Mouse (Mus musculus) forebrain, embryonic 15.5 days (tissue): ENCODE results near the gene Zbtb4. TPM values are rescaled to one million over a fixed set of nuclear protein-coding genes. Genes with fewer than 3 reads are reported as not detected.

Experiments
- ATAC-seq: fragments of 200-750 bp; cut with Nextera tagmentation; replicated peaks from 2 replicates; pipeline ENCODE4 v1.8.0; 2017; ENCODE audit warnings: mild to moderate bottlenecking, moderate TSS enrichment, moderate library complexity
- H3K27ac ChIP-seq: fragments of 300-500 bp; sonication (generic); replicated peaks from 2 replicates; pipeline ENCODE4 v1.5.1; 2015; ENCODE audit warnings: mild to moderate bottlenecking, inconsistent platforms
- H3K27me3 ChIP-seq: fragments of 300-500 bp; sonication (generic); 2 replicates; pipeline ENCODE4 v1.6.1; 2015; ENCODE audit warnings: inconsistent platforms
- H3K36me3 ChIP-seq: fragments of 300-500 bp; sonication (generic); 2 replicates; pipeline ENCODE4 v1.6.1; 2015; ENCODE audit warnings: mild to moderate bottlenecking, inconsistent platforms
- H3K4me1 ChIP-seq: fragments of 300-500 bp; sonication (generic); 2 replicates; pipeline ENCODE4 v1.6.1; 2015; ENCODE audit warnings: inconsistent platforms
- H3K4me2 ChIP-seq: fragments of 300-500 bp; sonication (generic); replicated peaks from 2 replicates; pipeline ENCODE4 v1.6.1; 2015; ENCODE audit warnings: mild to moderate bottlenecking, inconsistent platforms
- H3K4me3 ChIP-seq: fragments of 300-500 bp; sonication (generic); 2 replicates; pipeline ENCODE4 v1.5.1; 2015; ENCODE audit warnings: mild to moderate bottlenecking, inconsistent platforms
- H3K9ac ChIP-seq: fragments of 300-500 bp; sonication (generic); replicated peaks from 2 replicates; pipeline ENCODE4 v1.6.1; 2015; ENCODE audit warnings: mild to moderate bottlenecking, inconsistent platforms
- H3K9me3 ChIP-seq: fragments of 300-500 bp; sonication (generic); 2 replicates; pipeline ENCODE4 v1.6.1; 2016; ENCODE audit warnings: inconsistent platforms
- WGBS: fragments of 180-500 bp; shearing (Covaris S2); methylation state at CpG from one replicate; pipeline ENCODE4 v1.1.7; 2015; ENCODE audit warnings: mixed read lengths; 5-methylcytosine and 5-hydroxymethylcytosine counted together
- polyA plus RNA-seq: library from polyadenylated mRNA; unstranded; fragments of >200 nt; fragmentation: Nextera tagmentation; extraction: Ambion mirVana; gene quantifications from 2 replicates; pipeline ENCODE4 v1.2.1, GENCODE M21; 2015

Gene Zbtb4
- polyA plus RNA-seq, 1 experiment from 2014 or later = 3.2 TPM

DNA sequence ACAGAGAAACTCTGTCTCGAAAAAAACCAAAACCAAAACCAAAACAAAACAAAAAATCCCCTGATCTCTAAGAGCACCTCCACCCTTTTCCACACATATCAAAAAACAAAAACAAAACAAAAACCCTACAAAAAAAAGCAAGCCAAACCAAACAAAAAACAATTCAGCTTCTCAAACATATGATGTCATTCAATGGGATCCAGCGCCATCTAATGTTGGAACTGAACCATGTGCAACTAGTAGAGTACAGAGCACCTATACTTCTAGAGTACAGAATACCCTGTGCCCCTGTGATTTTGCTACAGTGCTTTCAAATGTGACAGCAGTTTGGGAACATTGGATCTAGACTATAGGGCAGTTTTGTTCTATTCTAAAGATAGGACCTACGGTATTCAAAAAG, 11.0 kb upstream of the Zbtb4 start:
- 39% methylated on average over 3 of the region's 3 CpGs for WGBS
- 0 out of 2 replicates have a peak overlapping the region, but pooled peaks have one; percentile 3 for H3K4me3 ChIP-seq
- H3K4me2 ChIP-seq = peak overlapping the region; percentile 9
- no peaks in the 10 kb centered on the region for H3K9me3 ChIP-seq
- no peaks in the 10 kb centered on the region for H3K27me3 ChIP-seq
- H3K4me1 ChIP-seq = peaks cover 60% of the 10 kb centered on the region
- no peak for ATAC-seq
- H3K9ac ChIP-seq = no peak overlapping the region
- no peaks in the 10 kb centered on the region for H3K36me3 ChIP-seq
- no peak overlapping the region for H3K27ac ChIP-seq

DNA sequence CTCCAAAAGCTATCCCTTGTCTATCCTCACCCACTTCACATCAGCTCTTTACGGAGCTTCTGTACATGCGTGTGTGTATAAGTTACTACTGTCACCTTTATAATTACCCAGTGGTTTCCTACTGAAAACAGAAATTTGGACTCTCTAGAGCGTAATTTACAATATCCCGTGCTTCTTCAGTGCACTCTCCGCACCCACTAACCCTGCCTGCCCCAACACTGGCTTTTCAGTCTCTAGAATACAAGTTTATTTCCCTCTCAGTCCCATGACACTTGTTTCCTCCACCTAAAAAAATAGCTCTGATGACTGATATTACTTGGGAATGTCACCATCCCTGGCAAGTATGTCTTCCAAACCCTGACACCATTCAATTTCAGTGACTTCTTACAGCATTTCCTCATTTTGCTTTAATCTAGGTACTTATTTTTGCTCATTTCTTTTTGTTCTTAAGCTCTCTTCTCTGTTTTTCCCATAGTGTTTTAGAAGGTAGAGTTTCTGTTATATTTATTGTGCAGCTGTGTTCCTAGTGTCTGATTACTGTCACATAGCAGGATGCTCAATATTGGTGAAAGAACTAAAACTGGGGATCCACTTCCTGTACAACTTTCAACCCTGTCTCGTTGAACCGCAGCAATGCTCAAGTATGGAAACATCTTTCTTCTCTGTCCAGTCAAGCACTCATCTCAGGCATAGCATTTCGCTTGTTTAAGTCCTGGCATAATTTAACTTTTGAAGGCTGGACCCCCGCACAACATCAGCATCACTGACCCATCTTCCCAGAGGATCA, 8.2 kb upstream of the Zbtb4 start:
- no peaks in the 10 kb centered on the region for H3K27me3 ChIP-seq
- H3K4me3 ChIP-seq = peak overlapping the region; percentile 58
- H3K4me2 ChIP-seq = peak overlapping the region; percentile 83
- peak overlapping the region; percentile 100 for H3K27ac ChIP-seq
- H3K36me3 ChIP-seq = no peaks in the 10 kb centered on the region
- peak overlapping the region; percentile 75 for H3K9ac ChIP-seq
- 43% methylated on average over 9 of the region's 9 CpGs for WGBS
- no peak for ATAC-seq
- H3K9me3 ChIP-seq = no peaks in the 10 kb centered on the region
- peaks cover 64% of the 10 kb centered on the region for H3K4me1 ChIP-seq

DNA sequence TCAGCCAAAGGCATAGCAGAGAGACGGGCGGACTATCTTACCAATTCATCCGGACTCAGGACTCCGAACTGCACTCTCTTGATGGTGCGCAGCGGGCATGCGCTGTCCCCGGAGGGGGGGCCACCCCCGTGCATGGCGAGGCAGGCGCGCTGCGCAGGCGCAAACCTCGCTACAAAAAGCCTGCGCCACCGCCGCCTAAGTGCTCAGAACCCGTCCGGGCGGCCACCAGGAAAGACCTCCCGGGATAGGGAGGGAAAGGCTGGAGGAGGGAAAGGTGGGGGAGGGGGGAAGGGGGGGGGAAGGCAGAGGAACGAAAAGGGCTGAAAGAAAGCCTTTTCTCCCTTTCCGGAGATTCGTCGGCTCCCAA, 7.6 kb upstream of the Zbtb4 start:
- no peaks in the 10 kb centered on the region for H3K9me3 ChIP-seq
- peak overlapping the region; percentile 83 for H3K4me2 ChIP-seq
- H3K36me3 ChIP-seq = no peaks in the 10 kb centered on the region
- peak; percentile 88 for ATAC-seq
- H3K9ac ChIP-seq = peak overlapping the region; percentile 75
- H3K4me3 ChIP-seq = peak overlapping the region; percentile 58
- H3K27ac ChIP-seq = peak overlapping the region; percentile 100
- H3K4me1 ChIP-seq = peaks cover 58% of the 10 kb centered on the region
- no peaks in the 10 kb centered on the region for H3K27me3 ChIP-seq
- under 1% methylated on average over 26 of the region's 26 CpGs for WGBS

DNA sequence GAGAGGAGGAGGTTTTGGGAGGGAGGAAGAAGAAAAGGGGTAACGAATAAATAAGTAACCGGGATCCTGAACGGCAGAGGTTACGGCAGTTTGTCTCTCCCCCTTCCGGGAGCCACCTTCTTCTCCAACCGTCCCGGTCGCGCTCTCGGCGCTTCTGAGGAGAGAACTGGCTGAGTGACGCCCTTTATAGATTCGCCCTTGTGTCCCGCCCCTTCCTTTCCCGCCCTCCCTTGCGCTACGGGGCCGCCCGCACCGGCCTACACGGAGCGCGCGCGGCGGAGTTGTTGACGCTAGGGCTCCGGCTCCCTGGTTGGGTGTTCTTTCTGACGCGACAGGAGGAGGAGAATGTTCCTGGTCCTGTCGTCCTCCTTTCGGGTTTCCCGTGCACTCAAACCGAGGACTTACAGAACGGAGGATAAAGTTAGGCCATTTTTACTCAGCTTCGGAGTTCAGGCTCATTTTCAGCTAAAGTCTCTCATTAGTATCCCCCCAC, 7.2 kb upstream of the Zbtb4 start, which contains the start of gene Polr2a:
TSS of gene Polr2a (minus strand) at position 160 of the 493 bp plus-strand sequence.
- Histone ChIP-seq H3K4me2 (peak within 1 kb of the TSS; percentile 83), H3K4me1 (peaks cover 55% of the 10 kb centered on the region), H3K4me3 (peak within 1 kb of the TSS; percentile 58), H3K9ac (peak within 1 kb of the TSS; percentile 75), H3K9me3 (no peaks in the 10 kb centered on the region), H3K36me3 (no peaks in the 10 kb centered on the region), H3K27me3 (no peaks in the 10 kb centered on the region), H3K27ac (peak within 1 kb of the TSS; percentile 100)
- ATAC-seq = peak; percentile 96
- WGBS = under 1% methylated on average over 36 of the region's 36 CpGs

DNA sequence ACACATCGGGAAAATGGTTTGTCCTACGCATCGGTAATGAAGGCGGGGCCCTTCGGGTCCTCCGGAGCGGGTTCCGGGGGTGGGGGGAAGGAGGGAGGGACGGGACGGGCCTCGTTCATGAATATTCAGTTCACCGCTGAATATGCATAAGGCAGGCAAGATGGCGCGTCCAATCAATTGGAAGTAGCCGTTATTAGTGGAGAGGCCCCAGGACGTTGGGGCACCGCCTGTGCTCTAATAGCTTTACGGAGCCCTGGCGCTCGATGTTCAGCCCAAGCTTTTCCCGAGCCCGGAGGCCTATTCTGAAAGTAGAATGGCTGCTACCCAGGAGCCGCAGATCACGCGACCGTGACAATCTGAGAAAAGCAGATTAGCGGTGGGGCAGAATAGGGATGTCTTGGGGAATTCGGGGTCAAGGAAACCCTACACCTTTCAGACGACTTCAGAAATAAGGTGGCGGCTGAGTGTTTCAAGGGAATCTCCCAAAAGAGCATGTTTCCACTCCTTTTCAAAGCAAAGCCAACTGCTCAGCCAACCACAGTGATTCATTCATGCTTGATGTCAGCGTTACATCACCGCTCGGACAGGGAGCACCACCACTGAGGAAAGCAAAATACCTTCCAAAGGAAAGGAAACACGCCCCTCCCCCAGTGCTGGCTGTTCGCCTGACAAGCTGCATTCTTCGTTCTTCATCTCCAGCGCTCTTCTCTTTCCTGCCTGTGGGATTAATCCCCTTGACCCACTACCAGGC, 6.6 kb upstream of the Zbtb4 start:
- WGBS = under 1% methylated on average over 37 of the region's 37 CpGs
- no peaks in the 10 kb centered on the region for H3K36me3 ChIP-seq
- H3K4me2 ChIP-seq = peak overlapping the region; percentile 83
- H3K27me3 ChIP-seq = no peaks in the 10 kb centered on the region
- H3K9ac ChIP-seq = peak overlapping the region; percentile 75
- peak; percentile 84 for ATAC-seq
- H3K27ac ChIP-seq = peak overlapping the region; percentile 100
- no peaks in the 10 kb centered on the region for H3K9me3 ChIP-seq
- peaks cover 51% of the 10 kb centered on the region for H3K4me1 ChIP-seq
- H3K4me3 ChIP-seq = peak overlapping the region; percentile 58

DNA sequence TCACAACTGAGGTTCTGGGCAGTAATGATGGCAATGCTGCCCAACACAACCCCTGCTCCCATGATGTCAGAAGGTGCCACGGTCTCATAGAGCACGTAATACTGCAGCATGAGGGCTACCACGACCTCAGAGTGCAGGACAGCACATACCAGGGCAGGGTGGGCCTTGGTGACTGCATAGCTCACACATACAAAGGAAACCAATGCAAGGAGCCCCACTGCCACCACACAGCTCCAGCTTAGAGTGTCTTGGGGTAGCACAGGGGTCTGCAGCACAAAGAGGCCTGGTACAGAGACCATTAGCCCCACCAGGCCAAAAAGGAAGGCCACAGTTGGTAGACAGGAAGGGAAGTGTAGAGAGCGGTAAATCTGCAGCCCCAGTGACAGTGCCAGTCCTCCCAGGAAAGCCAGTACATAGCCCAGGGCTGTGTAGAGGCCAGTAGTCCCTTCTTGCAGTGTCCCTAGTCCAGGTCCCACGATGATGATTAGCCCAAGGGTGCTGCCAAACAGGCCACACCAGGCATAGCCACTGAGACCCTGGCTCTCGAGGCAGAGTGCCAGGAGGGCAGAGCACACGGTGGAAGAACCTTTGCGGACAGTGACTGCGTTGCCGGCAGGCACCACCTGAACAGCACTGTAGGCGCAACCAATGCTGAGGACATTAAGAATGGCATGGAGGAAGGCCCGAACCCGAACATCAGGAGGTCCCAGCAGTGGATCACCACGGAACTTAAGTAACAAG, 5.4 kb upstream of the Zbtb4 start:
- Histone ChIP-seq H3K4me1 (peaks cover 43% of the 10 kb centered on the region), H3K27ac (peak overlapping the region; percentile 100), H3K4me3 (peak overlapping the region; percentile 58; the same call in 1 of the 2 replicates), H3K27me3 (no peaks in the 10 kb centered on the region), H3K9ac (peak overlapping the region; percentile 75), H3K9me3 (no peaks in the 10 kb centered on the region), H3K4me2 (peak overlapping the region; percentile 83), H3K36me3 (no peaks in the 10 kb centered on the region)
- WGBS = 73% methylated on average over 14 of the region's 14 CpGs
- no peak for ATAC-seq

DNA sequence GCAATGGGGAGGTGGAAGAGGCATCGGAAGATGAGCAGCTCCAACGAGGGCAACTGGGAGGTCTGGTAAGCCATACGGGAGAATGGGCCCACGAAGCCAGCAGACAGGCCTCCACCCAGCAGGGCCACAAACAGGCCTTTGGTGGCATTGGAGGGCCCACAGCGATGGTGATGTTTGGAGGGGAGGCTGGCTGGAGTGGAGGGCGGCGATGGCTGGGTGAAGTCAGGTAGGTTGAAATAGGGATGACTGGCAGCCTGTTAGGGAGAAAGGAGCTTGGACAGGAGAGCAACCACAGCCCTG, 4.9 kb upstream of the Zbtb4 start:
- Histone ChIP-seq H3K27ac (peak overlapping the region; percentile 100), H3K4me3 (no peak overlapping the region), H3K9ac (no peak overlapping the region), H3K9me3 (no peaks in the 10 kb centered on the region), H3K36me3 (no peaks in the 10 kb centered on the region), H3K27me3 (no peaks in the 10 kb centered on the region), H3K4me1 (peaks cover 40% of the 10 kb centered on the region), H3K4me2 (no peak overlapping the region)
- 94% methylated on average over 7 of the region's 7 CpGs for WGBS
- no peak for ATAC-seq

DNA sequence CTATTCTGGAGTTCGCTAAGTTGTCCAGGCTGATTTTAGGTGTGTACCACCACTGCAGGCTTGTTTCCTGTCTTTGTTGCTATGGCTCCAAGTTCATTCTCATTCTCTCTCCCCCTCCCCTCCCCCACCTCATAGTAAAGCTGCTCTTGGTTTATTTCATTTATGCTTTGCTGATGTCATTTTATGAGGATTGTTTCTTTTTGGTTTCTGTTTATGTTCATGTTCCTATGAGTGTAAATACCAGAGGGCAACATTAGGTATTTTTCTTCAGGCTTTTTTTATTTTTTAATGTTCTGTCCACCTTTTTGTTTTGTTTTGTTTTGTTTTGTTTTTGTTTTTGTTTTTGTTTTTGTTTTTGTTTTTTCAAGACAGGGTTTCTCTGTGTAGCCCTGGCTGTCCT, 3.8 kb upstream of the Zbtb4 start, which contains the start of gene Slc35g3:
TSS of gene Slc35g3 (minus strand) at position 101 of the 400 bp plus-strand sequence.
- no peak within 1 kb of the TSS for H3K4me3 ChIP-seq
- H3K27me3 ChIP-seq = no peaks in the 10 kb centered on the region
- no peaks in the 10 kb centered on the region for H3K9me3 ChIP-seq
- WGBS = 72% methylated on average over 1 of the region's 1 CpGs
- H3K9ac ChIP-seq = no peak within 1 kb of the TSS
- H3K4me2 ChIP-seq = no peak within 1 kb of the TSS
- ATAC-seq = no peak
- H3K4me1 ChIP-seq = peaks cover 37% of the 10 kb centered on the region
- H3K27ac ChIP-seq = peak within 1 kb of the TSS; percentile 100; the same call in 1 of the 2 replicates
- H3K36me3 ChIP-seq = no peaks in the 10 kb centered on the region

DNA sequence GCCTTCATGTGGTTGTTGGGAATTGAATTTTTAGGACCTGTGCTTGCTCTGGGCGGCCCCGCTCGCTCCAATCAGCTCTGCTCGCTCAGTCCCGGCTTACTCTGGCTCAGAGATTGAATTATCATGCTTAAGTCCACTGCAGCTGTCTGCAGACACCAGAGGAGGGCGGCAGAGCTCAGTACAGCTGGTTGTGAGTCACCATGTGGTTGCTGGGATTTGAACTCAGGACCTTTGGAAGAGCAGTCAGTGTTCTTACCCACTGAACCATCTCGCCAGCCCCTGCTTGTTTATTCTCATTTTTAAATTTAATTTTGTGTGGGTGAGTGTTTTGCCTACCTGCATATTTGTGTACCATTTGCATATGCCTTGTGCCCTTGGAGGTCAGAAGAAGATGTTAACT, 2.2 kb upstream of the Zbtb4 start:
- WGBS = 76% methylated on average over 7 of the region's 7 CpGs
- no peaks in the 10 kb centered on the region for H3K36me3 ChIP-seq
- no peak overlapping the region for H3K4me2 ChIP-seq
- H3K9ac ChIP-seq = no peak overlapping the region
- no peaks in the 10 kb centered on the region for H3K27me3 ChIP-seq
- H3K27ac ChIP-seq = no peak overlapping the region
- no peak overlapping the region for H3K4me3 ChIP-seq
- peaks cover 39% of the 10 kb centered on the region for H3K4me1 ChIP-seq
- no peak for ATAC-seq
- H3K9me3 ChIP-seq = no peaks in the 10 kb centered on the region

DNA sequence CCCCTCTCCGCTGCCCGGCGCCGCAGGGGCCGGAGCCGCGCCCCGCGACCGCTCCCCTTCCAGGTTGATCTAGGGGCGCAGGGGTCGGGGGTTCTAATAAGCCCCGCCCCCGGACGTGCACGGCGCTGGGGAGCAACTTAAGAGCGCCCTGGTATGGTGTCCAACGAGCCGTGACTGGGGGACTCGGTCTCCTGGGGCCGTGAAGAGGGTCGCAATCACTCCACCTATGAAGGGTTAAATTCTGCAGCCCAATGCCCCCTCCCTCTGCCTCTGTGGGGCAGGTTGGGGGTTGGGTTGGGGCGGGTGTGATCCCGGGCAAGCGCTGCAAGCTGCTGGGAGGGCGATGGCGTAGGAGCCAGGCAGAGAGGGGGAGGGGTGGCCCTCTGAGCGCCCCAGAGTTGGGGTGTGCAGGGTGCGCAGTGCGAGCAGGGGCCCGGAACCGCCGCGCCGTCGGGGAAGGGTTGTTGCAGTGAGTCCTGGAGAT, 456 bp downstream of the Zbtb4 start:
- Histone ChIP-seq H3K36me3 (no peaks in the 10 kb centered on the region), H3K4me2 (peak overlapping the region; percentile 51), H3K9me3 (no peaks in the 10 kb centered on the region), H3K4me1 (peaks cover 23% of the 10 kb centered on the region), H3K27me3 (no peaks in the 10 kb centered on the region), H3K9ac (peak overlapping the region; percentile 92), H3K4me3 (peak overlapping the region; percentile 79), H3K27ac (peak overlapping the region; percentile 76)
- WGBS = 1% methylated on average over 36 of the region's 37 CpGs
- peak; percentile 78 for ATAC-seq

DNA sequence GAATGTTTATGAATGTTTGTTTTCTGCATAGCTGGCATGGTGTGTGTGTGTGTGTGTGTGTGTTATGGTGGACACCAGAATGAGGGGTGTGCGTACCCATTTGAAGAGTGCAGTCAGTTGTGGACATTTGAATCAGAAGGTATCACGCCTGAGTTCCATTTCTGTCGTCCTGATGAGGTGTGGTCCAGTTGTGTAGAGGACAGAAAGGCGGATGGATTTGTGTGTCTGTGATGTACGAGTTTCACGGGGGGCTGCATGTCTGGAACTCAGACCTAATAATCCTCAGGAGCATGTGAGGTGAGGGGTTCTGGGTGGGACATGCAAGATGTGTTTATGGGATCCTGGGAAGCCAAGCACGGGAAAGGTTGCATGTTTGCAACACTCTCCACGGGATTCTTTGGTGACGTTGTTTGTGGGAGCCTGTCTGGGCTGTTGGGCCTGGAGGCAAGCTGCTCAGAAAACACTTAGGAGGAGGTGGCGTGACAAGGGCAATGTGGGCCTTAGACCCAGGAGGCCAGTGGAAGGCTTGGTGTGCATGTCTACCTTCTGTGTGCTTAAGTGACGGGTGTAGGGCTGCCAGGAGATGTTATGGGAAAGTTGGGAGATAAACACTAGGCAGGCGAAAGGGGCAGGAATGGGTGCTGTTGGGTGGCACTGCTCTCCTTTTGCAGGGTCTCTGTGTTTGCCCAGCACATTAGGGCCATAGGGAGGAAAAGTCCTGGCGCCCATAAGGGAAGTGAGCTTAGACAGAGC, 1.3 kb downstream of the Zbtb4 start:
- Histone ChIP-seq H3K4me3 (peak overlapping the region; percentile 79), H3K27me3 (no peaks in the 10 kb centered on the region), H3K36me3 (no peaks in the 10 kb centered on the region), H3K9me3 (no peaks in the 10 kb centered on the region), H3K4me1 (peaks cover 23% of the 10 kb centered on the region), H3K27ac (0 out of 2 replicates have a peak overlapping the region, but pooled peaks have one; percentile 76), H3K4me2 (peak overlapping the region; percentile 51), H3K9ac (peak overlapping the region; percentile 92)
- WGBS = 67% methylated on average over 13 of the region's 13 CpGs
- ATAC-seq = no peak
